Mouse (Mus musculus): Measurements from ENCODE around the gene Sarnp.

- TF ChIP-seq POLR2A (IDR thresholded peaks at IDR 0.05; ENCODE audit: low read depth, low read length) (no peak), CTCF (conservative IDR thresholded peaks at IDR 0.05; ENCODE audit: insufficient read depth, insufficient read length, low read depth, low read length) (no peak)
Observed at GRCm38 (mm10) chr10:128889846-128890245, 72.7 kb downstream of the Sarnp start.

Data from kidney, adult 2 months (tissue).